Mouse (Mus musculus): Measurements from ENCODE around the gene Sgms1. TPM values are rescaled to one million over a fixed set of nuclear protein-coding genes. Genes with fewer than 3 reads are reported as not detected.
A peak's percentile ranks its signal among the peaks of the same experiment; 100 is the strongest.
"Not testable (repeated sequence)": the region's sequence is repeated elsewhere in the genome, so short reads cannot be mapped to it uniquely, and the experiment has no call there.

Gene Sgms1
- polyA plus RNA-seq, 1 experiment from 2014 or later: 43.0 TPM

DNA sequence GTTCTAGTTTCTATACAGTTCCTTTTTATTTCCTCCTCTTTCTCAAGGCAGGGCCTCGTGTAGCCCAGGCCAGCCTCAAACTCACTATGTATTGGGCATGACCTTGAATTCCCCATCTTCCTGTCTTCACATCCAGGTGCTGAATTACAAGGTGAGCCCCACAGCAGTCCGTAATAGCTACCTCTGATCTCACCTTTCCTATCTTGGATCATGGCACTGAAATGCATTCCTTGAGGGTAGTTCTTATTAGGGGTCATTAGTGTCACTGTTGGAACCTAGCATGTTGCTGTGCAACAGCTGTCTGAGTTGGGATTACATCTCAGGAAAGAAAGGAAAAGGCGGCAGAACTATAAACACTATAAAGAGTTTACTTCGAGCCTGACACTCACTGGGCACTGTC, 25.9 kb downstream of the Sgms1 start:
- H3K4me3 ChIP-seq (replicated peaks; ENCODE audit: low read length): no peak overlapping the region
- H3K4me2 ChIP-seq (ENCODE audit: low read depth, low read length): no peak overlapping the region
- no peaks in the 10 kb centered on the region for H3K36me3 ChIP-seq (ENCODE audit: control insufficient read depth, insufficient read depth, low read length)
- no peak overlapping the region for H3K27ac ChIP-seq (ENCODE audit: low read length)
- H3K4me1 ChIP-seq (ENCODE audit: control insufficient read depth, insufficient read depth, low read length): no peaks in the 10 kb centered on the region
- H3K9ac ChIP-seq (ENCODE audit: low read length): no peak overlapping the region
- H3K27me3 ChIP-seq (ENCODE audit: control insufficient read depth, insufficient read depth, low read length): no peaks in the 10 kb centered on the region
- no peak for ATAC-seq (ENCODE audit: insufficient read depth, low FRiP score)
- WGBS: 80% methylated on average over 4 of the region's 4 CpGs
- H3K9me3 ChIP-seq (replicated peaks; ENCODE audit: control insufficient read depth, low read length): no peaks in the 10 kb centered on the region

DNA sequence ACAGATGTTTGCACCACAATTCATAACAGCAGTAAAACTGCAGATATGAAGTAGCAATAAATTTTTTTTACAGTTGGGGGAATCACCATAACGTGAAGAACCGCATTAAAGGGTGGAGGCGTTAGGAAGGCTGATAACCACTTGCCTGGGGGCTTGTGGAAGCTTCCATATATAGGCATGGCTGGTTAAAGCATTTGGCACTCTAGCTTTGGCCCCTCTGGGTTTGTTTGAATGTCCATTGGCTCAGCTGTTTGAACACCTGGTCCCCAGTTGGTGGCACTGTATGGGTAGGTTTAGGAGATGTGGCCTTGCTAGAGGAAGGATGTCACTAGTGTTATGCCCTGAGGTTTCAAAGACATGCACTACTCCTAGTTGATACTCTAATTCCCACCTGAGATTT, 27.0 kb downstream of the Sgms1 start:
- Histone ChIP-seq H3K4me3 (replicated peaks; ENCODE audit: low read length) (no peak overlapping the region), H3K9ac (ENCODE audit: low read length) (no peak overlapping the region), H3K4me2 (ENCODE audit: low read depth, low read length) (no peak overlapping the region), H3K27me3 (ENCODE audit: control insufficient read depth, insufficient read depth, low read length) (no peaks in the 10 kb centered on the region), H3K4me1 (ENCODE audit: control insufficient read depth, insufficient read depth, low read length) (no peaks in the 10 kb centered on the region), H3K36me3 (ENCODE audit: control insufficient read depth, insufficient read depth, low read length) (no peaks in the 10 kb centered on the region), H3K27ac (ENCODE audit: low read length) (no peak overlapping the region), H3K9me3 (replicated peaks; ENCODE audit: control insufficient read depth, low read length) (no peaks in the 10 kb centered on the region)
- WGBS: 79% methylated on average over 3 of the region's 3 CpGs
- no peak for ATAC-seq (ENCODE audit: insufficient read depth, low FRiP score)

DNA sequence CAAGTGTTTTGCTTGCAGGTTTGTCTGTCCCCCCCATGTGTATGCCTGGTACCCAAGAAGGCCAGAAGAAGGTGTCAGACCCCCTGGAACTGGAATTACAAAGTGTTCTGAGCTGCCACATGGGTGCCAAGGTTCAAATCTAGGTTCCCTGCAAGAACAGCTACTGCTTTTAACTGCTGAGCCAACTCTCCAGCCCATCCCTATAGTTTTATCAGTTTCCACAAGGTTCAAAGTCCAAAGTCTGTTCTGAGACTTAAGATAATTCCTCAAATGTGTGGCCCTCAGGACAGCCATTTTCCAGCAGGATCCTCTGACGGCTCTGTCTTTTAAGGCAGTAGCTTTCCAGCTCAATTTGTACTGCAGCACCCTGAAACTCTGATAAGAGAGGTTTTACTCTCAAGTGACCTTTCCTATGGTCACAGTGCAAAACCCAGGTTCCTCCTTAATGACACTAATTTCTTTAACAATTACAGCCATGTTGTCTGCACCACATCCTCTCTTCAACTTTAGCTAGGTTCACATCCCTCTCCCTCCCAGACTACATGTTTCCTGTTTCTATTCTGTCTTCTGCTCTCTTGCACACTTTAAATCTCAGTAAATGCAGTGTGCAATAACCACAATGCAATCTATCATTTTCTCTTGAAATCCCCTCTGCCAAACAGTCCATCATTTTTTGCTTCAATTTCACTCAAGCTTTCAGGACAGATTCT, 28.4 kb downstream of the Sgms1 start:
- Histone ChIP-seq H3K9ac (ENCODE audit: low read length) (no peak overlapping the region), H3K27ac (ENCODE audit: low read length) (no peak overlapping the region), H3K4me2 (ENCODE audit: low read depth, low read length) (no peak overlapping the region), H3K9me3 (replicated peaks; ENCODE audit: control insufficient read depth, low read length) (no peaks in the 10 kb centered on the region), H3K4me1 (ENCODE audit: control insufficient read depth, insufficient read depth, low read length) (peaks cover 2% of the 10 kb centered on the region), H3K4me3 (replicated peaks; ENCODE audit: low read length) (no peak overlapping the region), H3K36me3 (ENCODE audit: control insufficient read depth, insufficient read depth, low read length) (no peaks in the 10 kb centered on the region), H3K27me3 (ENCODE audit: control insufficient read depth, insufficient read depth, low read length) (no peaks in the 10 kb centered on the region)
- WGBS: 55% methylated on average over 1 of the region's 1 CpGs
- no peak; the same call in 1 of the 2 replicates for ATAC-seq (ENCODE audit: insufficient read depth, low FRiP score)

DNA sequence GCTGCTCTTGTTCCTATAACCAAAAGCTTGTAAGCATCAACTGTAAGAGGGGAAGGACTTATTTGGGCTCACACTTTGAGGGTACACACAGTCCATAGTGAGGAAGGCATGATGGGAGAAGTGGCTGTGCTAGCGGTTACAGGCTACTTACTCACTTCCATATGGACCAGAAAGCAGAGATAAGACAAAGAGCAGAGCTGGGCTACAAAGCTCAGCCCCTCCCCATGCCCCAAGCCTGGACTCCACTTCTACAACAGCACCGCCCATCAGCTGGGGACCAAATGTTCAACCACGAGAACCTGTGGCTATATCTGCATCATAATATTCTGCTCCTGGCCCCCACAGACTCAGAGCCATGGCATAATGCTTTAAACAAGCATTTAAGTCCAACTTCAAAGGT, 29.0 kb downstream of the Sgms1 start:
- ATAC-seq (ENCODE audit: insufficient read depth, low FRiP score): no peak
- Histone ChIP-seq H3K9me3 (replicated peaks; ENCODE audit: control insufficient read depth, low read length) (no peaks in the 10 kb centered on the region), H3K4me3 (replicated peaks; ENCODE audit: low read length) (no peak overlapping the region), H3K27me3 (ENCODE audit: control insufficient read depth, insufficient read depth, low read length) (no peaks in the 10 kb centered on the region), H3K4me2 (ENCODE audit: low read depth, low read length) (no peak overlapping the region), H3K4me1 (ENCODE audit: control insufficient read depth, insufficient read depth, low read length) (peaks cover 5% of the 10 kb centered on the region), H3K9ac (ENCODE audit: low read length) (no peak overlapping the region), H3K27ac (ENCODE audit: low read length) (no peak overlapping the region), H3K36me3 (ENCODE audit: control insufficient read depth, insufficient read depth, low read length) (no peaks in the 10 kb centered on the region)
- WGBS: 83% methylated on average over 3 of the region's 3 CpGs

DNA sequence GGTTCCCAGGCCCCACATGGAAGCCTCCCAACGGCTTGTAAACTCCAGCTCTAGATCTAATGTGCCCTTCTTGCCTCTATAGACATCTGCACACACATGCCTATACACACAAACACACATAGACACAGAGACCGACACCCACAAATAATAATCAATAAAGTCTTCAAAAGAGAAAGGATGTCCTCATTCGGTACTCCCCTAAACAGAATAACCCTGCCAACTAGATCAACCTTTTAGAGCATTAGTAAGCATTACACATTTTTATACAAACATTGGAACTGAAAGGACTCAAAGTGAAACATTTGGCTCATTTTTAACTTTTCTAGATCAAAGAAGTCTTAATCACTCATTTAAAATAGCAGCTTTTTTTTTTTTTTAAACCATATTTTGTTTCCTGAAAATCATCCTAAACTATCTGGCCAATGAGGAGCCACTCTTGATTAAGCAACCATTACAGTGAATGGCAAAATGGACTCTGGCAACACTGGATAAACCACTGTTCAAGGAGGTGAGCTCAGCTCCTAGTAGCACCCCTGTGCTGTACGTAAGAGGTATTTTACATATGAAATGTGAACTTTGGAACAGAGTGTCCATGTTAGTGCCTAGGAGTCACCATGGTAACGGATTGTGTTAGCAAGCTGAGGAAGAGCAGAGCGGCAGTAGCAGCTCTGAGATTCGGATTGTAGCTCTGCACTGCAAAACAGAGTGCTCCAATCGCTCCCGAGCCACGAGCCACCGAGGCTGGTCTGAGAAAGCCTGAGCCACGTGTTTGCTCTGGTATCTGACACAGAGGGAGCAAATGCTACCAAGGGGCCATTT, 30.6 kb downstream of the Sgms1 start:
- Histone ChIP-seq H3K9ac (ENCODE audit: low read length) (no peak overlapping the region), H3K4me3 (replicated peaks; ENCODE audit: low read length) (no peak overlapping the region), H3K27ac (ENCODE audit: low read length) (peak overlapping the region; percentile 40; the same call in 1 of the 2 replicates), H3K4me1 (ENCODE audit: control insufficient read depth, insufficient read depth, low read length) (peaks cover 5% of the 10 kb centered on the region), H3K9me3 (replicated peaks; ENCODE audit: control insufficient read depth, low read length) (no peaks in the 10 kb centered on the region), H3K36me3 (ENCODE audit: control insufficient read depth, insufficient read depth, low read length) (no peaks in the 10 kb centered on the region), H3K27me3 (ENCODE audit: control insufficient read depth, insufficient read depth, low read length) (no peaks in the 10 kb centered on the region), H3K4me2 (ENCODE audit: low read depth, low read length) (0 out of 2 replicates have a peak overlapping the region, but pooled peaks have one; percentile 13)
- WGBS: 62% methylated on average over 12 of the region's 12 CpGs
- ATAC-seq (ENCODE audit: insufficient read depth, low FRiP score): peak; percentile 88

DNA sequence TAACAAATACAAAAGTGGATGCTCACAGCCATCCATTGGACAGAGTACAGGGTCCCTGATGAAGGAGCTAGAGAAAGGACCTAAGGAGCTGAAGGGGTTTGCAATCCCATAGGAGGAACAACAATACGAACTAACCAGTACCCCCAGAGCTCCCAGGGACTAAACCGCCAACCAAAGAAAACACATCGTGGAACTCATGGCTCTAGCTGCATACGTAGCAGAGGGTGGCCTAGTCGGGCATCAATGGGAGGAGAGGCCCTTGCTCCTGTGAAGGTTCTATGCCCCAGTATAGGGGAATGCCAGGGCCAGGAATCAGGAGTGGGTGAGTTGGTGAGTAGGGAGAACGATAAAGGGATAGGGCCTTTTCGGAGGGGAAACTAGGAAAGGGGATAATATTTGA, 31.5 kb downstream of the Sgms1 start:
- not testable (repeated sequence) for H3K36me3 ChIP-seq (ENCODE audit: control insufficient read depth, insufficient read depth, low read length); H3K4me2 ChIP-seq (ENCODE audit: low read depth, low read length); H3K9ac ChIP-seq (ENCODE audit: low read length); H3K27ac ChIP-seq (ENCODE audit: low read length); H3K9me3 ChIP-seq (replicated peaks; ENCODE audit: control insufficient read depth, low read length); H3K4me1 ChIP-seq (ENCODE audit: control insufficient read depth, insufficient read depth, low read length); H3K27me3 ChIP-seq (ENCODE audit: control insufficient read depth, insufficient read depth, low read length); H3K4me3 ChIP-seq (replicated peaks; ENCODE audit: low read length); ATAC-seq (ENCODE audit: insufficient read depth, low FRiP score)
- WGBS: 91% methylated on average over 7 of the region's 7 CpGs

DNA sequence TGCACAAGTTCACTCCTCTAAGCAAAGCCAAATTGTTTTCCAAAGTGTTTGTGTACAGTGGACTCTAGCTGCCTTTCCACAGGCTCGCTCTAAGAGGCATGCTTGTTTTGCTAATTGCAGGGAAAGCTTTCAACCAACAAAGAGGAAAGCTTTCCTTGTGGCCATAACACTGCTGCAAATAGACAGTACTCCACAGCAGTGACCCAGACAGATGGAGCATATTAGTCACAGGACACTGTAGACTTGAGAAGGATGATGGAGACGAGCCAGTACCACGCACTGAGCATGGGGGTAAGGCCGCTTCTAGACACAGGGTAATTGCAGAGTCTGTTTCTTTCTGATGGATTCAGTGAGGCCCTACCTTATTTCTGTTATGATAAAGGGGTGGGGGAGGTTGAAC, 33.3 kb downstream of the Sgms1 start:
- H3K36me3 ChIP-seq (ENCODE audit: control insufficient read depth, insufficient read depth, low read length): 0 out of 2 replicates have a peak, but pooled peaks cover 1% of the 10 kb centered on the region
- no peak overlapping the region for H3K27ac ChIP-seq (ENCODE audit: low read length)
- no peak overlapping the region for H3K9ac ChIP-seq (ENCODE audit: low read length)
- WGBS: 63% methylated on average over 4 of the region's 4 CpGs
- no peak overlapping the region for H3K4me3 ChIP-seq (replicated peaks; ENCODE audit: low read length)
- H3K4me2 ChIP-seq (ENCODE audit: low read depth, low read length): no peak overlapping the region
- peaks cover 5% of the 10 kb centered on the region for H3K4me1 ChIP-seq (ENCODE audit: control insufficient read depth, insufficient read depth, low read length)
- no peak for ATAC-seq (ENCODE audit: insufficient read depth, low FRiP score)
- no peaks in the 10 kb centered on the region for H3K9me3 ChIP-seq (replicated peaks; ENCODE audit: control insufficient read depth, low read length)
- H3K27me3 ChIP-seq (ENCODE audit: control insufficient read depth, insufficient read depth, low read length): no peaks in the 10 kb centered on the region

DNA sequence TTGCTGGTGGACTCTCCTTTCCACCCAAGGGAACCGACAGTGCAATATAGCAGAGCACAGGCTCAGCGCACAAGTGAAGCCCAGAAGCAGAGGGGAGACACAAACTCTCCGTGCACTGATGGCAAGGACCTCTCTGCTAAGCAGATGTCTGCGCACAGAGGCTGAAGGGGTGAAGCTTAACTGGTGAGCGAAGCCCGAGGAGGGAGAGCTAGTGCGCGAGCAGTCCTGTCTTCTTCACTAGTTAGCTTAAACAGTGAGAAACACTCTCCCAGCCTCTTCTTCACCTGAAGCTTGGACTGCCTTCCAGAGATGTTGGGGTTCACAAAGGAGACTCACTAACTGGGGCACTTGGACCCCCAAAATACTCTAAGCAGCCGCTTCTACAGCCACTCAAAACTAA, 36.1 kb downstream of the Sgms1 start:
- Histone ChIP-seq H3K4me1 (ENCODE audit: control insufficient read depth, insufficient read depth, low read length) (peaks cover 15% of the 10 kb centered on the region), H3K27ac (ENCODE audit: low read length) (no peak overlapping the region), H3K9me3 (replicated peaks; ENCODE audit: control insufficient read depth, low read length) (no peaks in the 10 kb centered on the region), H3K4me3 (replicated peaks; ENCODE audit: low read length) (no peak overlapping the region), H3K36me3 (ENCODE audit: control insufficient read depth, insufficient read depth, low read length) (0 out of 2 replicates have a peak, but pooled peaks cover 3% of the 10 kb centered on the region), H3K27me3 (ENCODE audit: control insufficient read depth, insufficient read depth, low read length) (no peaks in the 10 kb centered on the region), H3K9ac (ENCODE audit: low read length) (no peak overlapping the region), H3K4me2 (ENCODE audit: low read depth, low read length) (no peak overlapping the region)
- WGBS: 94% methylated on average over 9 of the region's 9 CpGs
- ATAC-seq (ENCODE audit: insufficient read depth, low FRiP score): no peak

DNA sequence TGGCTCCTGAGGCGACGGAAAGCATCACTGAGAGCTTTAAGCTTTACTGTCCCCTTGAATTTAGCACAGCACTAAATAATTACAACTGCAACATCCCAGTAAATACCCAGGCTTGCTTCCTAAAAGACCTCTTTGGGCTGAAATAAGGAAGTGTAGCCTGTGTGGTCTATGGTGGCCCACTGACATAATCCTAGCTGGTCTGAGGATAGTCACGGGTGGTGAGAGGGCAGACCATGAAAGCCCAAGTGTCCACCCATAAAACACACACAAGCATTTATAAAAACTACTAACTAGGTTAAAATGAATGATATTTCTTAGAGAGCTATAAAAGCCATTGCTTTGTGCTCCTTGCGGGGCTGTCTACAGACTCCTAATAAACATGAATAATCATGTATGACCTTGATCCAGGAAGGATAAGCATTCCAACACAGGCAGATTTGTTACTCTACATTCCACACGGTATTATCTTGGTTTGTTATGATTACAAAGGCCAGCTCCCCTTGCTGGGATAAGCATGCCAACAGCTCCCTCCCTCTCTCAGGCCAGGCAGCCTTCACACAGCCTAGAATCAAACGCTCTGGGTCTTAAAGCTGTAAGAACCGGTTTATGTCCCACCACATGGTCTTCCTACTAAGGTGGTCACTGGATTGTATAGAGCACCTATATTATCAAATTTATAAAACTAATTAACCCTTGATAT, 40.4 kb downstream of the Sgms1 start:
- WGBS: 32% methylated on average over 7 of the region's 7 CpGs
- Histone ChIP-seq H3K36me3 (ENCODE audit: control insufficient read depth, insufficient read depth, low read length) (peaks cover 3% of the 10 kb centered on the region; the same call in 1 of the 2 replicates), H3K4me3 (replicated peaks; ENCODE audit: low read length) (no peak overlapping the region), H3K9me3 (replicated peaks; ENCODE audit: control insufficient read depth, low read length) (no peaks in the 10 kb centered on the region), H3K27ac (ENCODE audit: low read length) (peak overlapping the region; percentile 0; the same call in 1 of the 2 replicates), H3K4me1 (ENCODE audit: control insufficient read depth, insufficient read depth, low read length) (peaks cover 35% of the 10 kb centered on the region), H3K9ac (ENCODE audit: low read length) (no peak overlapping the region), H3K4me2 (ENCODE audit: low read depth, low read length) (no peak overlapping the region), H3K27me3 (ENCODE audit: control insufficient read depth, insufficient read depth, low read length) (no peaks in the 10 kb centered on the region)
- peak; percentile 45 for ATAC-seq (ENCODE audit: insufficient read depth, low FRiP score)
